ENCODE assay signal across 8 mouse cellular contexts in genomic region chr2:181159771-181160170, GRCm38 (mm10). TPM values are rescaled to one million over a fixed set of nuclear protein-coding genes. Genes with fewer than 3 reads are reported as not detected.
DNase-seq lines count a peak whose midpoint lies in the region; ATAC-seq lines count a peak whose summit lies in the region.

No protein-coding gene starts in this region.

- H3K4me3 ChIP-seq in heart, embryonic 11.5 days (ENCODE audit: low read depth, low read length), result no peak overlapping the region
- no peak overlapping the region for H3K4me3 ChIP-seq in hindbrain, embryonic 11.5 days (ENCODE audit: low read depth, low read length)
- no peak overlapping the region for H3K4me3 ChIP-seq in neural tube, embryonic 11.5 days (ENCODE audit: low read depth, low read length)
- H3K4me3 ChIP-seq in limb, embryonic 10.5 days, result no peak overlapping the region

- no peaks in the 10 kb centered on the region for H3K36me3 ChIP-seq in heart, embryonic 11.5 days (ENCODE audit: control insufficient read depth, insufficient read depth, low read length)
- H3K36me3 ChIP-seq in hindbrain, embryonic 11.5 days (ENCODE audit: control insufficient read depth, insufficient read depth, low read length), result no peaks in the 10 kb centered on the region
- H3K36me3 ChIP-seq in neural tube, embryonic 11.5 days (ENCODE audit: control insufficient read depth, insufficient read depth, low read length), result no peaks in the 10 kb centered on the region
- no peaks in the 10 kb centered on the region for H3K36me3 ChIP-seq in limb, embryonic 10.5 days

- H3K4me2 ChIP-seq in heart, embryonic 11.5 days, result peak overlapping the region; percentile 36
- H3K4me2 ChIP-seq in hindbrain, embryonic 11.5 days (replicated peaks; ENCODE audit: low read depth, low read length), result no peak overlapping the region
- no peak overlapping the region for H3K4me2 ChIP-seq in neural tube, embryonic 11.5 days (ENCODE audit: low read depth)

- H3K27ac ChIP-seq in heart, embryonic 11.5 days (ENCODE audit: low read depth, low read length), result peak overlapping the region; percentile 75
- 0 out of 2 replicates have a peak overlapping the region, but pooled peaks have one; percentile 30 for H3K27ac ChIP-seq in hindbrain, embryonic 11.5 days (ENCODE audit: low read depth, low read length)
- H3K27ac ChIP-seq in neural tube, embryonic 11.5 days (ENCODE audit: low read depth, low read length), result no peak overlapping the region
- H3K27ac ChIP-seq in limb, embryonic 10.5 days, result no peak overlapping the region

- H3K27me3 ChIP-seq in heart, embryonic 11.5 days (ENCODE audit: control insufficient read depth, insufficient read depth, low read length), result peaks cover 29% of the 10 kb centered on the region
- H3K27me3 ChIP-seq in hindbrain, embryonic 11.5 days (ENCODE audit: control insufficient read depth, insufficient read depth, low read length), result peaks cover 19% of the 10 kb centered on the region
- H3K27me3 ChIP-seq in neural tube, embryonic 11.5 days (ENCODE audit: control insufficient read depth, insufficient read depth, low read length), result peaks cover 31% of the 10 kb centered on the region
- peaks cover 53% of the 10 kb centered on the region for H3K27me3 ChIP-seq in limb, embryonic 10.5 days (ENCODE audit: low read depth, poor library complexity, severe bottlenecking)

- peaks cover 33% of the 10 kb centered on the region for H3K4me1 ChIP-seq in heart, embryonic 11.5 days (ENCODE audit: control insufficient read depth, insufficient read depth, low read length)
- no peaks in the 10 kb centered on the region; the same call in none of the 2 replicates for H3K4me1 ChIP-seq in hindbrain, embryonic 11.5 days (replicated peaks; ENCODE audit: control insufficient read depth, insufficient read depth, low read length)
- peaks cover 8% of the 10 kb centered on the region for H3K4me1 ChIP-seq in neural tube, embryonic 11.5 days (ENCODE audit: control insufficient read depth, insufficient read depth, low read length)
- H3K4me1 ChIP-seq in limb, embryonic 10.5 days, result peaks cover 18% of the 10 kb centered on the region

- H3K9me3 ChIP-seq in heart, embryonic 11.5 days (replicated peaks; ENCODE audit: control insufficient read depth, low read length), result no peaks in the 10 kb centered on the region
- H3K9me3 ChIP-seq in hindbrain, embryonic 11.5 days (ENCODE audit: control insufficient read depth, low read length), result no peaks in the 10 kb centered on the region
- no peaks in the 10 kb centered on the region for H3K9me3 ChIP-seq in neural tube, embryonic 11.5 days (ENCODE audit: control insufficient read depth, low read length)
- H3K9me3 ChIP-seq in limb, embryonic 10.5 days (replicated peaks), result no peaks in the 10 kb centered on the region

- no peak overlapping the region; the same call in 1 of the 2 replicates for H3K9ac ChIP-seq in heart, embryonic 11.5 days (ENCODE audit: low read depth, low read length)
- H3K9ac ChIP-seq in hindbrain, embryonic 11.5 days (ENCODE audit: low read depth, low read length), result no peak overlapping the region
- H3K9ac ChIP-seq in neural tube, embryonic 11.5 days (ENCODE audit: low read length), result no peak overlapping the region

- no peak for DNase-seq in heart, postnatal 14 days
- DNase-seq in embryo, embryonic 10.5 days (ENCODE audit: low spot score), result peak; percentile 72
- DNase-seq in hindbrain, embryonic 11.5 days (ENCODE audit: low spot score), result peak; percentile 67
- DNase-seq in neural tube, embryonic 11.5 days (ENCODE audit: low spot score), result peak; percentile 60
- no peak for DNase-seq in ovary, postnatal 36 days (ENCODE audit: low spot score)
- DNase-seq in limb, embryonic 10.5 days (ENCODE audit: low spot score), result no peak
- DNase-seq in yolk sac, embryonic 10.5 days (ENCODE audit: low spot score), result no peak

- WGBS in heart, embryonic 11.5 days (ENCODE audit: insufficient replicate concordance), result 4% methylated on average over 2 of the region's 2 CpGs
- 2% methylated on average over 2 of the region's 2 CpGs for WGBS in hindbrain, embryonic 11.5 days
- 5% methylated on average over 2 of the region's 2 CpGs for WGBS in neural tube, embryonic 11.5 days
- WGBS in limb, embryonic 10.5 days, result 4% methylated on average over 2 of the region's 2 CpGs

- peak; percentile 49 for ATAC-seq in heart, embryonic 11.5 days (replicated peaks; ENCODE audit: insufficient number of reproducible peaks, low FRiP score, low TSS enrichment)
- ATAC-seq in hindbrain, embryonic 11.5 days (ENCODE audit: low FRiP score), result peak; percentile 89
- peak; percentile 84 for ATAC-seq in neural tube, embryonic 11.5 days (ENCODE audit: insufficient read depth, low FRiP score, low TSS enrichment)

- intact Hi-C loops in heart, postnatal 14 days (cut with DNase I), result no loop called here

RNA-seq across cellular contexts. Expression of gene Eef1a2, which starts 3.0 kb away (rescaled TPM):
- polyA plus RNA-seq in heart, embryonic 11.5 days (2014; fragmentation: Nextera tagmentation; extraction: Ambion mirVana), result 4.6 and 5.7 TPM in 2 replicates
- total RNA-seq in heart, postnatal 14 days (2021), result 1,000 to 10,000 TPM in 1 of 2 experiments, 100 to 1,000 TPM in 1; 981 to 1,021 TPM
- polyA plus RNA-seq in hindbrain, embryonic 11.5 days (2014; fragmentation: Nextera tagmentation; extraction: Ambion mirVana), result 1.3 and 1.5 TPM in 2 replicates
- polyA plus RNA-seq in neural tube, embryonic 11.5 days (2014; fragmentation: Nextera tagmentation; extraction: Ambion mirVana), result 0.92 and 0.93 TPM in 2 replicates
- not detected in 2 replicates for polyA plus RNA-seq in limb, embryonic 10.5 days (2016; fragmentation: Nextera tagmentation; extraction: Ambion mirVana)

RNA-seq across cellular contexts. Expression of gene Kcnq2, which starts 24.7 kb away (rescaled TPM):
- polyA plus RNA-seq in heart, embryonic 11.5 days (2014; fragmentation: Nextera tagmentation; extraction: Ambion mirVana), result 0.17 and 0.30 TPM in 2 replicates
- total RNA-seq in heart, postnatal 14 days (2021), result under 1 TPM in 1 of 2 experiments, not detected in 1; 0.22 TPM
- 16.3 and 18.9 TPM in 2 replicates for polyA plus RNA-seq in hindbrain, embryonic 11.5 days (2014; fragmentation: Nextera tagmentation; extraction: Ambion mirVana)
- polyA plus RNA-seq in neural tube, embryonic 11.5 days (2014; fragmentation: Nextera tagmentation; extraction: Ambion mirVana), result 16.0 and 17.1 TPM in 2 replicates
- polyA plus RNA-seq in limb, embryonic 10.5 days (2016; fragmentation: Nextera tagmentation; extraction: Ambion mirVana), result 0.10 and 0.20 TPM in 2 replicates

RNA-seq across cellular contexts. Expression of gene Ppdpf, which starts 27.3 kb away (rescaled TPM):
- 187 and 214 TPM in 2 replicates for polyA plus RNA-seq in heart, embryonic 11.5 days (2014; fragmentation: Nextera tagmentation; extraction: Ambion mirVana)
- total RNA-seq in heart, postnatal 14 days (2021), result 10 to 100 TPM; 45.2 to 49.2 TPM
- 393 and 410 TPM in 2 replicates for polyA plus RNA-seq in hindbrain, embryonic 11.5 days (2014; fragmentation: Nextera tagmentation; extraction: Ambion mirVana)
- polyA plus RNA-seq in neural tube, embryonic 11.5 days (2014; fragmentation: Nextera tagmentation; extraction: Ambion mirVana), result 402 and 413 TPM in 2 replicates
- polyA plus RNA-seq in limb, embryonic 10.5 days (2016; fragmentation: Nextera tagmentation; extraction: Ambion mirVana), result 394 and 428 TPM in 2 replicates

RNA-seq across cellular contexts. Expression of gene Ptk6, which starts 42.8 kb away (rescaled TPM):
- not detected in 2 replicates for polyA plus RNA-seq in heart, embryonic 11.5 days (2014; fragmentation: Nextera tagmentation; extraction: Ambion mirVana)
- not detected for total RNA-seq in heart, postnatal 14 days (2021)
- not detected in 2 replicates for polyA plus RNA-seq in hindbrain, embryonic 11.5 days (2014; fragmentation: Nextera tagmentation; extraction: Ambion mirVana)
- not detected in 2 replicates for polyA plus RNA-seq in neural tube, embryonic 11.5 days (2014; fragmentation: Nextera tagmentation; extraction: Ambion mirVana)
- not detected in 2 replicates for polyA plus RNA-seq in limb, embryonic 10.5 days (2016; fragmentation: Nextera tagmentation; extraction: Ambion mirVana)

RNA-seq across cellular contexts. Expression of gene Srms, which starts 53.2 kb away (rescaled TPM):
- 0.29 TPM in 1 of 2 replicates, not detected in the other for polyA plus RNA-seq in heart, embryonic 11.5 days (2014; fragmentation: Nextera tagmentation; extraction: Ambion mirVana)
- under 1 TPM; 0.17 to 0.61 TPM for total RNA-seq in heart, postnatal 14 days (2021)
- 0.15 and 0.22 TPM in 2 replicates for polyA plus RNA-seq in hindbrain, embryonic 11.5 days (2014; fragmentation: Nextera tagmentation; extraction: Ambion mirVana)
- 0.12 TPM in 1 of 2 replicates, not detected in the other for polyA plus RNA-seq in neural tube, embryonic 11.5 days (2014; fragmentation: Nextera tagmentation; extraction: Ambion mirVana)
- 1.6 and 2.0 TPM in 2 replicates for polyA plus RNA-seq in limb, embryonic 10.5 days (2016; fragmentation: Nextera tagmentation; extraction: Ambion mirVana)

Comparison
In these comparisons a context has a peak if more than half of its experiments do, and no peak if none do; other contexts are left out.
1. H3K27ac ChIP-seq: peak in heart, embryonic 11.5 days (single experiment) and hindbrain, embryonic 11.5 days (single experiment); none in neural tube, embryonic 11.5 days (single experiment) and limb, embryonic 10.5 days (single experiment).
2. DNase-seq: peak in embryo, embryonic 10.5 days (single experiment), hindbrain, embryonic 11.5 days (single experiment) and neural tube, embryonic 11.5 days (single experiment); none in heart, postnatal 14 days (0 of 2), ovary, postnatal 36 days (single experiment), limb, embryonic 10.5 days (single experiment) and yolk sac, embryonic 10.5 days (single experiment).
3. RNA of gene Kcnq2, which starts 24.7 kb away (polyA plus RNA-seq): 16.3 to 18.9 TPM in hindbrain, embryonic 11.5 days and 16.0 to 17.1 TPM in neural tube, embryonic 11.5 days; 0.10 to 0.20 TPM in limb, embryonic 10.5 days and 0.17 to 0.30 TPM in heart, embryonic 11.5 days; every median in the first group is over 10 times any median in the second.
4. Peak in every context shown above with its lines, with median percentiles within 50 percentile points of each other: ATAC-seq.